Mouse (Mus musculus): ENCODE measurements at regions not wholly inside any gene's neighbourhood (a gene's known extent, or its start where the extent isn't known, plus 50 kb on each side); places are given as distances from the start of the nearest gene placed in this dataset.
"Not testable (repeated sequence)": the region's sequence is repeated elsewhere in the genome, so short reads cannot be mapped to it uniquely, and the experiment has no call there.

- POLR2A ChIA-PET, result not testable (repeated sequence)
- CTCF ChIA-PET, result interaction anchor here in 1 of 4 experiments (0.9 kb wide), 1 partner anchor 235 kb away, joined by 3 read pairs; no protein-coding TSS in a partner anchor
These were observed 140.9 kb upstream of the Cts3 start for GRCm38 (mm10) chr13:61710823-61711222.

GRCm38 (mm10) chr13:61665729-61666128 is 95.8 kb upstream of the Cts3 start:
- ChIA-PET POLR2A (interaction anchor here in 1 of 4 experiments (0.6 kb wide), 1 partner anchor 1645 kb away, joined by 3 read pairs; no protein-coding TSS in a partner anchor), CTCF (no interaction called here)

Data from embryonic stem cell, embryonic (primary cell).